Mouse (Mus musculus): ENCODE measurements around the gene Olfr247. TPM values are rescaled to one million over a fixed set of nuclear protein-coding genes. Genes with fewer than 3 reads are reported as not detected.

Gene Olfr247
- polyA plus RNA-seq (2012; fragmentation: generic; extraction: Trizol), result not detected

GRCm38 (mm10) chr10:129976040-129976439 lies at the start of gene Olfr247:
Olfr247 (minus strand) TSS chr10:129976140.

GRCm38 (mm10) chr10:130012321-130012720 lies 36.4 kb upstream of the Olfr247 start, which contains the start of gene Olfr820:
Olfr820 (plus strand) TSS chr10:130012621.

GRCm38 (mm10) chr10:129984962-129985361 lies 9.0 kb upstream of the Olfr247 start, which contains the start of gene Gm10310:
Gm10310 (minus strand) TSS chr10:129985062.

GRCm38 (mm10) chr10:129967166-129967565 lies 8.8 kb downstream of the Olfr247 start, which contains the start of gene Olfr819:
Olfr819 (minus strand) TSS chr10:129967266.

GRCm38 (mm10) chr10:129949000-129949399 lies 26.9 kb downstream of the Olfr247 start, which contains the start of gene Olfr818:
Olfr818 (minus strand) TSS chr10:129949100.

Other genes starting within 250 kb of the Olfr247 start
- not detected for gene Olfr805, start 246.8 kb downstream of the Olfr247 start, polyA plus RNA-seq (2012; fragmentation: generic; extraction: Trizol)
- gene Olfr806, start 234.2 kb downstream of the Olfr247 start, polyA plus RNA-seq (2012; fragmentation: generic; extraction: Trizol), result not detected
- not detected for gene Olfr807, start 218.3 kb downstream of the Olfr247 start, polyA plus RNA-seq (2012; fragmentation: generic; extraction: Trizol)
- gene Olfr808, start 210.7 kb downstream of the Olfr247 start, polyA plus RNA-seq (2012; fragmentation: generic; extraction: Trizol), result not detected
- gene Olfr809, start 201.5 kb downstream of the Olfr247 start, polyA plus RNA-seq (2012; fragmentation: generic; extraction: Trizol), result not detected
- gene Olfr810, start 181.2 kb downstream of the Olfr247 start, polyA plus RNA-seq (2012; fragmentation: generic; extraction: Trizol), result not detected
- gene Olfr811, start 171.7 kb downstream of the Olfr247 start, polyA plus RNA-seq (2012; fragmentation: generic; extraction: Trizol), result not detected
- not detected for gene Olfr812, start 130.0 kb downstream of the Olfr247 start, polyA plus RNA-seq (2012; fragmentation: generic; extraction: Trizol)
- not detected for gene Olfr813, start 120.8 kb downstream of the Olfr247 start, polyA plus RNA-seq (2012; fragmentation: generic; extraction: Trizol)
- gene Olfr814, start 96.3 kb downstream of the Olfr247 start, polyA plus RNA-seq (2012; fragmentation: generic; extraction: Trizol), result not detected
- not detected for gene Olfr815, start 70.3 kb downstream of the Olfr247 start, polyA plus RNA-seq (2012; fragmentation: generic; extraction: Trizol)
- gene Olfr816, start 60.5 kb downstream of the Olfr247 start, polyA plus RNA-seq (2012; fragmentation: generic; extraction: Trizol), result not detected
- not detected for gene Olfr818, start 27.0 kb downstream of the Olfr247 start, polyA plus RNA-seq (2012; fragmentation: generic; extraction: Trizol)
- gene Olfr819, start 8.9 kb downstream of the Olfr247 start, polyA plus RNA-seq (2012; fragmentation: generic; extraction: Trizol), result not detected
- not detected for gene Gm10310, start 8.9 kb upstream of the Olfr247 start, polyA plus RNA-seq (2012; fragmentation: generic; extraction: Trizol)
- not detected for gene Olfr820, start 36.5 kb upstream of the Olfr247 start, polyA plus RNA-seq (2012; fragmentation: generic; extraction: Trizol)
- gene Olfr821, start 54.2 kb upstream of the Olfr247 start, polyA plus RNA-seq (2012; fragmentation: generic; extraction: Trizol), result not detected
- not detected for gene Olfr822, start 95.1 kb upstream of the Olfr247 start, polyA plus RNA-seq (2012; fragmentation: generic; extraction: Trizol)
- gene Olfr823, start 139.2 kb upstream of the Olfr247 start, polyA plus RNA-seq (2012; fragmentation: generic; extraction: Trizol), result not detected
- gene Olfr824, start 153.9 kb upstream of the Olfr247 start, polyA plus RNA-seq (2012; fragmentation: generic; extraction: Trizol), result not detected
- gene Olfr825, start 190.6 kb upstream of the Olfr247 start, polyA plus RNA-seq (2012; fragmentation: generic; extraction: Trizol), result not detected
- not detected for gene Olfr826, start 208.0 kb upstream of the Olfr247 start, polyA plus RNA-seq (2012; fragmentation: generic; extraction: Trizol)
- not detected for gene Olfr827, start 238.3 kb upstream of the Olfr247 start, polyA plus RNA-seq (2012; fragmentation: generic; extraction: Trizol)